Mouse (Mus musculus) liver, embryonic 14.5 days (tissue): ENCODE measurements at regions not wholly inside any gene's neighbourhood (a gene's known extent, or its start where the extent isn't known, plus 50 kb on each side); places are given as distances from the start of the nearest gene placed in this dataset.

Experiments
- ATAC-seq: fragments of 200-750 bp; cut with Nextera tagmentation; 2 replicates; pipeline ENCODE4 v1.8.0; 2017; ENCODE audit warnings: moderate number of reproducible peaks, mild to moderate bottlenecking, moderate library complexity; ENCODE audit not compliant: insufficient read depth
- DNase-seq, 3 experiments: peaks; one replicate each; pipeline ENCODE4 v3.0.0-alpha.2; 2012 to 2013; ENCODE audit warnings: low read depth in 3 of 3, low spot score in 3 of 3
- H3K27ac ChIP-seq: fragments of 300-500 bp; sonication (generic); 2 replicates; pipeline ENCODE4 v1.5.1; 2014; ENCODE audit warnings: moderate library complexity, mild to moderate bottlenecking, control low read depth, inconsistent platforms
- H3K27me3 ChIP-seq: fragments of 300-500 bp; sonication (generic); 2 replicates; pipeline ENCODE4 v1.6.1; 2014; ENCODE audit warnings: mild to moderate bottlenecking, low read length, moderate library complexity; ENCODE audit not compliant: control insufficient read depth, insufficient read depth
- H3K36me3 ChIP-seq: fragments of 300-500 bp; sonication (generic); replicated peaks from 2 replicates; pipeline ENCODE4 v1.6.1; 2014; ENCODE audit warnings: low read depth; ENCODE audit not compliant: control insufficient read depth, insufficient read depth
- H3K4me1 ChIP-seq, 2 experiments: fragments of 200-500 bp in 1 of 2; fragments of 300-500 bp in 1 of 2; sonication (generic) in 1 of 2; replicated peaks; 2 replicates each; pipeline ENCODE4 v1.6.1; 2012 to 2014; ENCODE audit warnings: antibody characterized with exemption in 1 of 2, inconsistent platforms in 1 of 2, low read length in 1 of 2; ENCODE audit not compliant: control insufficient read depth in 2 of 2, insufficient read depth in 2 of 2
- H3K4me2 ChIP-seq: fragments of 300-500 bp; sonication (generic); 2 replicates; pipeline ENCODE4 v1.6.1; 2014; ENCODE audit warnings: low read depth, mild to moderate bottlenecking, control low read depth, moderate library complexity
- H3K4me3 ChIP-seq, 2 experiments: fragments of 200-500 bp in 1 of 2; fragments of 300-500 bp in 1 of 2; sonication (generic) in 1 of 2; 2 replicates each; pipeline ENCODE4 v1.5.1; 2012 to 2014; ENCODE audit warnings: low read depth in 2 of 2, low read length in 2 of 2, mild to moderate bottlenecking in 2 of 2, control low read depth in 1 of 2, inconsistent platforms in 1 of 2, moderate library complexity in 1 of 2; ENCODE audit not compliant: insufficient read depth in 1 of 2
- H3K9ac ChIP-seq: fragments of 300-500 bp; sonication (generic); replicated peaks from 2 replicates; pipeline ENCODE4 v1.6.1; 2014; ENCODE audit warnings: mild to moderate bottlenecking, control low read depth, moderate library complexity
- H3K9me3 ChIP-seq: fragments of 300-500 bp; sonication (generic); 2 replicates; pipeline ENCODE4 v1.6.1; 2016; ENCODE audit warnings: low read length, mixed read lengths; ENCODE audit not compliant: control insufficient read depth
- CTCF ChIP-seq: IDR thresholded peaks from 2 replicates; pipeline ENCODE4 v1.5.1; 2016; ENCODE audit warnings: antibody characterized with exemption, low read depth, control low read depth
- EP300 ChIP-seq: IDR thresholded peaks from 2 replicates; pipeline ENCODE4 v1.6.1; 2016; ENCODE audit warnings: antibody characterized with exemption, low read depth
- WGBS: fragments of 180-500 bp; shearing (Covaris S2); extraction: QIAGEN DNeasy Blood & Tissue Kit; methylation state at CpG from one replicate; pipeline ENCODE4 v1.1.7; 2014; ENCODE audit not compliant: insufficient replicate concordance; 5-methylcytosine and 5-hydroxymethylcytosine counted together

- no peak for ATAC-seq
- no peaks in the 10 kb centered on the region for H3K4me1 ChIP-seq
Measured at GRCm38 (mm10) chr1:15070331-15070730, 1022.8 kb downstream of the 4930444P10Rik start.

GRCm38 (mm10) chr1:15034047-15034446 is 1059.1 kb downstream of the 4930444P10Rik start:
- Histone ChIP-seq H3K4me1 (no peaks in the 10 kb centered on the region), H3K9ac (no peak overlapping the region), H3K4me2 (no peak overlapping the region), H3K4me3 (no peak overlapping the region), H3K36me3 (no peaks in the 10 kb centered on the region), H3K9me3 (no peaks in the 10 kb centered on the region), H3K27me3 (no peaks in the 10 kb centered on the region), H3K27ac (no peak overlapping the region)
- WGBS: 38% methylated on average over 1 of the region's 1 CpGs
- ATAC-seq (no peak), DNase-seq (no peak)
- no peak for TF ChIP-seq CTCF
- TF ChIP-seq EP300: no peak

More at GRCm38 (mm10) chr1:15070331-15070730, 1022.8 kb downstream of the 4930444P10Rik start:
- DNase-seq: no peak
- no peak overlapping the region for H3K4me2 ChIP-seq
- no peaks in the 10 kb centered on the region for H3K9me3 ChIP-seq
- 63% methylated on average over 1 of the region's 1 CpGs for WGBS
- H3K36me3 ChIP-seq: no peaks in the 10 kb centered on the region
- H3K27me3 ChIP-seq: no peaks in the 10 kb centered on the region
- H3K27ac ChIP-seq: no peak overlapping the region
- no peak overlapping the region for H3K4me3 ChIP-seq
- no peak overlapping the region for H3K9ac ChIP-seq
- TF ChIP-seq EP300: no peak
- TF ChIP-seq CTCF: no peak

GRCm38 (mm10) chr1:15018460-15018779 is 1074.7 kb downstream of the 4930444P10Rik start:
- H3K27me3 ChIP-seq: no peaks in the 10 kb centered on the region
- no peaks in the 10 kb centered on the region for H3K4me1 ChIP-seq
- H3K27ac ChIP-seq: no peak overlapping the region
- no peak overlapping the region for H3K4me2 ChIP-seq
- WGBS: 61% methylated on average over 4 of the region's 4 CpGs
- H3K4me3 ChIP-seq: no peak overlapping the region
- DNase-seq (no peak), ATAC-seq (no peak)
- no peaks in the 10 kb centered on the region for H3K36me3 ChIP-seq
- no peak overlapping the region for H3K9ac ChIP-seq
- no peaks in the 10 kb centered on the region for H3K9me3 ChIP-seq
- TF ChIP-seq CTCF (no peak), EP300 (no peak)

- no peak for DNase-seq
- 45% methylated on average over 9 of the region's 9 CpGs for WGBS
- H3K27ac ChIP-seq: no peak overlapping the region
Measured at GRCm38 (mm10) chr1:15017689-15018459, 1075.3 kb downstream of the 4930444P10Rik start.

GRCm38 (mm10) chr1:15007663-15008344 is 1085.3 kb downstream of the 4930444P10Rik start:
- Histone ChIP-seq H3K4me2 (no peak overlapping the region), H3K27ac (no peak overlapping the region), H3K4me1 (no peaks in the 10 kb centered on the region), H3K9me3 (no peaks in the 10 kb centered on the region), H3K9ac (no peak overlapping the region), H3K4me3 (no peak overlapping the region), H3K27me3 (no peaks in the 10 kb centered on the region), H3K36me3 (no peaks in the 10 kb centered on the region)
- no peak for ATAC-seq
- peak in 1 of 3 experiments; percentile 10 for DNase-seq
- peak; percentile 39; the same call in 1 of the 2 replicates for TF ChIP-seq CTCF
- no peak for TF ChIP-seq EP300
- 4% methylated on average over 3 of the region's 3 CpGs for WGBS

More at GRCm38 (mm10) chr1:15017689-15018459, 1075.3 kb downstream of the 4930444P10Rik start:
- no peak overlapping the region for H3K4me3 ChIP-seq
- ATAC-seq: no peak
- no peaks in the 10 kb centered on the region for H3K9me3 ChIP-seq
- TF ChIP-seq CTCF: no peak
- no peak for TF ChIP-seq EP300
- no peak overlapping the region for H3K9ac ChIP-seq
- no peak overlapping the region for H3K4me2 ChIP-seq
- H3K4me1 ChIP-seq: no peaks in the 10 kb centered on the region
- no peaks in the 10 kb centered on the region for H3K36me3 ChIP-seq
- no peaks in the 10 kb centered on the region for H3K27me3 ChIP-seq
